Mouse (Mus musculus) forebrain, postnatal 0 days (tissue): ENCODE data around the gene Fignl1. TPM values are rescaled to one million over a fixed set of nuclear protein-coding genes. Genes with fewer than 3 reads are reported as not detected.
A peak's percentile ranks its signal among the peaks of the same experiment; 100 is the strongest.

Experiments used
- ATAC-seq: fragments of 200-750 bp; cut with Nextera tagmentation; 2 replicates; pipeline ENCODE4 v1.8.0; 2017; ENCODE audit warnings: mild to moderate bottlenecking, moderate library complexity
- DNase-seq: peaks from one replicate; pipeline ENCODE4 v3.0.0-alpha.2; 2015
- H3K27ac ChIP-seq: fragments of 300-500 bp; sonication (generic); 2 replicates; pipeline ENCODE4 v1.5.1; 2014; ENCODE audit warnings: low read depth, mild to moderate bottlenecking, antibody characterized with exemption, low read length, moderate library complexity, mixed read lengths
- H3K27me3 ChIP-seq: fragments of 300-500 bp; sonication (generic); 2 replicates; pipeline ENCODE4 v1.6.1; 2014; ENCODE audit warnings: mild to moderate bottlenecking, low read length, mixed read lengths; ENCODE audit not compliant: insufficient read depth
- H3K36me3 ChIP-seq: fragments of 300-500 bp; sonication (generic); 2 replicates; pipeline ENCODE4 v1.6.1; 2014; ENCODE audit warnings: mild to moderate bottlenecking, moderate library complexity; ENCODE audit not compliant: insufficient read depth
- H3K4me1 ChIP-seq: fragments of 300-500 bp; sonication (generic); 2 replicates; pipeline ENCODE4 v1.6.1; 2014; ENCODE audit warnings: antibody characterized with exemption; ENCODE audit not compliant: insufficient read depth
- H3K4me2 ChIP-seq: fragments of 300-500 bp; sonication (generic); 2 replicates; pipeline ENCODE4 v1.6.1; 2014; ENCODE audit warnings: low read depth, mild to moderate bottlenecking, moderate library complexity
- H3K4me3 ChIP-seq: fragments of 300-500 bp; sonication (generic); 2 replicates; pipeline ENCODE4 v1.5.1; 2014; ENCODE audit warnings: low read depth, low read length, mixed read lengths
- H3K9ac ChIP-seq: fragments of 300-500 bp; sonication (generic); 2 replicates; pipeline ENCODE4 v1.6.1; 2014; ENCODE audit warnings: mild to moderate bottlenecking
- H3K9me3 ChIP-seq: fragments of 300-500 bp; sonication (generic); 2 replicates; pipeline ENCODE4 v1.6.1; 2016; ENCODE audit warnings: low read length
- CTCF ChIP-seq: sonication (generic); IDR thresholded peaks from 2 replicates; pipeline ENCODE4 v1.5.1; 2016; ENCODE audit warnings: antibody characterized with exemption, control low read depth, low read depth
- WGBS: fragments of 180-500 bp; shearing (Covaris S2); extraction: QIAGEN DNeasy Blood & Tissue Kit; methylation state at CpG from one replicate; pipeline ENCODE4 v1.1.7; 2014; 5-methylcytosine and 5-hydroxymethylcytosine counted together
- polyA plus RNA-seq: library from polyadenylated mRNA; unstranded; fragments of >200 nt; fragmentation: Nextera tagmentation; extraction: Ambion mirVana; gene quantifications from 2 replicates; pipeline ENCODE4 v1.2.1, GENCODE M21; 2015
- total RNA-seq: library from RNA; depleted of rRNA; stranded (reverse); fragments of >200 nt; gene quantifications from 2 replicates; pipeline ENCODE4 v1.2.3, GENCODE M21; 2014; rRNA removed

Fignl1 gene
- total and polyA plus RNA-seq, 2 experiments from 2014 or later, result 4.9 to 7.8 TPM

DNA sequence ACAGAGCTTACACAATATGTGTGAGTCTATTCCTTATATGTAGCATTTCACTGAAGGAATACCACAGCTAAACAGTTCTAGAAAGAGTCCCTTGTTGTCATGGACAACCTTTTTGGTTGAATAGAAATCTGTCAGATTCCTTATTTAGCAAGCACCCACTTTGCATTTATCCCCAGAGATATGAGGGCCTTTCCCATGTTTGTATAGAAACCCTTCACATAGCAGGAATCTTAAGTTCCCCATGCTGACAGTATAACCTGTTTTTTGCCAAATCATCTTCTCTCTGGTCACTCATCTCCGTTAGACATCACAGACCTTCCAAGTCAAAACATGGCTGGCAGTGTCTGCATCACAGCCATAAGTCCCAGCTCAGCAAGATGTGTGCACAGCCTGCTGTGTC lies 64.5 kb downstream of the Fignl1 start:
- DNase-seq, result no peak
- H3K4me2 ChIP-seq, result no peak overlapping the region
- H3K27me3 ChIP-seq, result no peaks in the 10 kb centered on the region
- no peaks in the 10 kb centered on the region for H3K4me1 ChIP-seq
- ATAC-seq, result no peak
- H3K27ac ChIP-seq, result no peak overlapping the region
- 52% methylated on average over 1 of the region's 1 CpGs for WGBS
- no peaks in the 10 kb centered on the region for H3K36me3 ChIP-seq
- H3K9me3 ChIP-seq, result no peaks in the 10 kb centered on the region
- no peak overlapping the region for H3K4me3 ChIP-seq
- no peak for TF ChIP-seq CTCF
- H3K9ac ChIP-seq, result no peak overlapping the region

- Histone ChIP-seq H3K4me2 (no peak overlapping the region), H3K27ac (no peak overlapping the region), H3K4me1 (no peaks in the 10 kb centered on the region), H3K27me3 (no peaks in the 10 kb centered on the region), H3K36me3 (no peaks in the 10 kb centered on the region), H3K9ac (no peak overlapping the region), H3K4me3 (no peak overlapping the region), H3K9me3 (no peaks in the 10 kb centered on the region)
- ATAC-seq (no peak), DNase-seq (no peak)
- TF ChIP-seq CTCF, result peak; percentile 53
- 30% methylated on average over 2 of the region's 2 CpGs for WGBS
Observed at GRCm38 (mm10) chr11:11742626-11743025, 66.1 kb downstream of the Fignl1 start.

DNA sequence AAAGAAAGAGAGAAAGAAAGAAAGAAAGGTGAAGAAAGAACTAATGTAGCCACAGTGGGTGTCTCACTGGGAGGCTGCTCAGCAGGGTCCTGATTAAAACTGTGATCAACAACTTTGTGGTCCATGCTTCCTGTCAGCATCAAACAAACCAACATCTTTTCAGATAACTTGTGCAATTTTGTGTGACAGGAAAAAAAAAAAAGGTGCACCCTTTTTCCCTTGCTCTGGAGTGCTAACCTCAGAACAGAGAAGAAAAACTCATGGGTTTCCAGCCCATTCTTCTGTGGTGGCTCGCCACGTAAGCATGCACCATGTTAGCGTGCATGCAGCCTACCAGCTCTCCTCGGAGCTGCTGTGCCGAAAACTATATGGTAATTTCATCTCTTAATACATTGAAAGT lies 67.2 kb downstream of the Fignl1 start:
- Histone ChIP-seq H3K4me1 (no peaks in the 10 kb centered on the region), H3K36me3 (no peaks in the 10 kb centered on the region), H3K27ac (no peak overlapping the region), H3K9ac (no peak overlapping the region), H3K9me3 (no peaks in the 10 kb centered on the region), H3K4me2 (no peak overlapping the region), H3K27me3 (no peaks in the 10 kb centered on the region), H3K4me3 (no peak overlapping the region)
- ATAC-seq, result no peak
- 92% methylated on average over 5 of the region's 5 CpGs for WGBS
- no peak for DNase-seq
- TF ChIP-seq CTCF, result no peak

DNA sequence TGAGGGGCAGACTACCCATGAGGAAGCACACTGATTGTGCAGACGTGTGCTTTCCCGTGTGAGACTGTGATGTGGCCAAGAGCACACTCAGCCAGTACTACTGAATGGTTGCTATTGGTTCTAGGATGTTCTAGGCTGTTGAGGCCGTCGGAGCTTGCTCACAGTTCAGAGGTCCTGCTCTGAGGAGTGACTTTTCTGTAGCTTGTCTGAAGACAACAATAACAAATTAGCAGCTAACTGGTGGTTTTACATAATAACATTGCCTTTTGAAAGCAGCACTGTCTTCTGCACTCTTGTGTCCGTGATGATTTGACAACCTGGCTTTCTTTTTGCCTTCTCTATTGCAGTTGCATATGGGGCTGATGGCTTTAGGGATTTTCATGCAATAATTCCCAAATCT lies 68.2 kb downstream of the Fignl1 start:
- Histone ChIP-seq H3K4me3 (no peak overlapping the region), H3K4me1 (no peaks in the 10 kb centered on the region), H3K4me2 (no peak overlapping the region), H3K27me3 (no peaks in the 10 kb centered on the region), H3K9me3 (no peaks in the 10 kb centered on the region), H3K36me3 (no peaks in the 10 kb centered on the region), H3K27ac (no peak overlapping the region), H3K9ac (no peak overlapping the region)
- no peak for ATAC-seq
- WGBS, result 82% methylated on average over 5 of the region's 5 CpGs
- TF ChIP-seq CTCF, result no peak
- DNase-seq, result no peak

- Histone ChIP-seq H3K36me3 (no peaks in the 10 kb centered on the region), H3K27me3 (no peaks in the 10 kb centered on the region), H3K4me3 (no peak overlapping the region), H3K4me1 (no peaks in the 10 kb centered on the region), H3K9ac (no peak overlapping the region), H3K4me2 (no peak overlapping the region), H3K27ac (no peak overlapping the region), H3K9me3 (no peaks in the 10 kb centered on the region)
- TF ChIP-seq CTCF, result no peak
- no peak for DNase-seq
- ATAC-seq, result no peak
- WGBS, result 92% methylated on average over 3 of the region's 3 CpGs
Observed at GRCm38 (mm10) chr11:11739054-11739453, 69.7 kb downstream of the Fignl1 start.

DNA sequence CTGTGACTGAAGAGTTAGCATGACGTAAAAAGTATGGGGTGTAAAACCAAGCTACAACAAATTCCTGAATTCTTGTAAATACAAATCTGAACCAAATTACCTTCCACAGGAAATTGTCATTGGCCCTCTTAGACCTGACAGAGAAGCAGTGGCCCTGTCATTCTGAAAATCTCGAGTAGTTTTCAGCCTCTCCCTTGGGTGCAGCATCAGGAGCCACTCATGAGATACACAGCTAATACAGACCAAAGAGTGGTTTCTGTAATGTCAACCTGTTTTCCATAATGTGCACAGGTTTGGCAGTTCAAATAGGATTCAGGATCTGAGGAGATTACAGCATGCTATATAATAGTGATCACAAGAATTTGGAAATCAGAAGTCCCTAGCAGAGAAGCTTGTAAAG lies 71.2 kb downstream of the Fignl1 start:
- H3K4me1 ChIP-seq, result no peaks in the 10 kb centered on the region
- H3K9me3 ChIP-seq, result no peaks in the 10 kb centered on the region
- WGBS, result 63% methylated on average over 2 of the region's 2 CpGs
- no peak overlapping the region for H3K27ac ChIP-seq
- H3K4me2 ChIP-seq, result no peak overlapping the region
- TF ChIP-seq CTCF, result no peak
- ATAC-seq, result no peak
- H3K36me3 ChIP-seq, result no peaks in the 10 kb centered on the region
- DNase-seq, result no peak
- H3K27me3 ChIP-seq, result no peaks in the 10 kb centered on the region
- no peak overlapping the region for H3K9ac ChIP-seq
- H3K4me3 ChIP-seq, result no peak overlapping the region

Other genes with a start within 250 kb of the Fignl1 start
- not detected in 2 replicates for gene 4930512M02Rik, start 181.1 kb downstream of the Fignl1 start, total RNA-seq
- gene 4930512M02Rik, start 181.1 kb downstream of the Fignl1 start, polyA plus RNA-seq, result not detected in 2 replicates
- 4.9 and 6.9 TPM in 2 replicates for gene Ikzf1, start 124.0 kb downstream of the Fignl1 start, total RNA-seq
- gene Ikzf1, start 124.0 kb downstream of the Fignl1 start, polyA plus RNA-seq, result 1.8 TPM in 2 replicates
- gene Ddc, start 89.2 kb upstream of the Fignl1 start, total RNA-seq, result 7.2 and 13.6 TPM in 2 replicates
- 5.6 and 8.6 TPM in 2 replicates for gene Ddc, start 89.2 kb upstream of the Fignl1 start, polyA plus RNA-seq
- gene Grb10, start 229.7 kb upstream of the Fignl1 start, total RNA-seq, result 58.4 and 80.3 TPM in 2 replicates
- gene Grb10, start 229.7 kb upstream of the Fignl1 start, polyA plus RNA-seq, result 24.8 and 32.7 TPM in 2 replicates